Mouse (Mus musculus) spleen, adult 12 weeks (tissue): ENCODE measurements around the gene Spata45.

ENCODE experiments used
- DNase-seq: peaks from one replicate; pipeline ENCODE4 v3.0.0; 2022; ENCODE audit warnings: low spot score

Spata45 gene

DNA sequence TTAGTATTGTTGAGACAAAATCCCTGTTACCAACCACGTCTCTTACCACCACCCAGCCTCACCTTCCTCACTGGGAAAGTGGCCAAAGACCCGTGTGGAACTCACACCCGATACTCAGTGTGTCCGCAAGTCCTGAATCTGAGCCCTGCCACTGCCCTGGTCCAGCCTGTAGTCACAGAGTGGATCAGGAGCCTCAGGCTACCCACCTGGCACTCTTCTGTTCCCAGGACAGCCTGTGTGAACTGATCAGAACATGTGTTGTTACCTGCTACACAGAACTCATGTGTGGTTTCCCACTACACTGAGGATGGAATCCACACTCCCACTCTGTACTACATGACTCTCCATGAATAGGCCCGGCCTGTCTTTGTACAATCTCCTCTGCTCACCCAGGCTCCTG is 5.7 kb downstream of the Spata45 start:
- DNase-seq: no peak

DNA sequence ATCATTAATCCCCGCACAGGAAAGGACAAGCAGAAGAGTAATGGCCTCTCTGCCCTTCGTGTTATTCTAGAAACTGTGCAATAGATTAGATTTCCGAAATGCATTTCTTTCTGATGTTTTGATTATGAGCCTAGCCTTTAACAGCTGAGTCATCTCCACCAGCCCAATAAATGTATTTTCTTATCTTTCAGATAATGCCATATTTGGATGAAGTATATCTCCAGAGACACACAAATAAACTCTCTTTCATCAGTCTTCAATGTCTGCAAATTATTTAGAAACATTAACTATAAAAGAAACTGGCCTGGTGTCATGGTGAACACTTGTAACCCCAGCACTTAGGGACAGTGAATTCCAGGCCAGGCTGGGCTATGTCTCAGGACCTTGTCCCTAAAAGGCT is 6.2 kb downstream of the Spata45 start:
- no peak for DNase-seq

DNA sequence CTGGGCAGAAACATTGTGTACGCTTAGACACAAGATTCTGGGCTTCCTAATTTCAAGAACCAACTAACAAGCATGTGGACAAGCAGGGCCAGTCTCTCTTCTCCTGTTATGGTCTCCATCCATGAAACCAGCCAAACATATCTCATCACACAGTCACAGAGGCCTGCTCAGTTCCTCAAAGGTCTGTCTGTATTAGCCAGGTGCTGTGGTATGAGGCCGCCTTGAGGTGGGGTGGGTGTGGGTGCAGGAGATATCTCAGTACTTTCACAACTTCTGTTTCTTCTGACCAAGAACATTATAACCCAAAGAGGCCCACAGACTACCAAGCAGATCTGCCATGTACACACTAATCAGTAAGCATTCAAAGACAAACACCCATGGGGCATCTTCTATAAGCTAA is 8.8 kb downstream of the Spata45 start:
- DNase-seq: no peak

DNA sequence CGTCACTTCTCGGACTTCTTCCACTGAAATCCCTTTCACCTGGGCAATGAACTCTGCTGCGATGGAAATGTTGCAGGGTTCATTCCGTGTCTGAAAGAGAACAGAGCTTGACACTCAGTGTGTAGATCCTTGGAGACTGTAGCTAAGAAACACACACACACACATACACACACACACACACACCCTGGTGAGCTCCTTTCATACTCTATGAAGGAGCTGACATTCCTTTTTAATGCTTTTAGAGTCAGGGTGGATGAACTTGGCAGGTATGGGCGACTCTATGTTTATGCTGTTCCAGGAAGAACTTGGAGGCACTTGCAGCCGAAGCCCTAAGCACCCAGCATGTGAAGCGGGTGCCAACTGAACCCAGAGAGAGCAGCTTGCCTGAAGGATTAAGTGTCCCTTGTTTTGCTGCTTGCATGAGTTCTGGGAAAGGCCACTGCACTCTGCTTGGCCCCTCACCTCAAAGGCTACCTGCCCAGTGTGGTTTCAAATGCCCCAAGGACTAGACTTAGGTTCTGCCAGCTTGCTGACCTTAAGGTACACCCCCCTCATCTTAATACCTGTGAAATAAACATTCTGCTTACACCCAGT is 9.9 kb downstream of the Spata45 start:
- no peak for DNase-seq

DNA sequence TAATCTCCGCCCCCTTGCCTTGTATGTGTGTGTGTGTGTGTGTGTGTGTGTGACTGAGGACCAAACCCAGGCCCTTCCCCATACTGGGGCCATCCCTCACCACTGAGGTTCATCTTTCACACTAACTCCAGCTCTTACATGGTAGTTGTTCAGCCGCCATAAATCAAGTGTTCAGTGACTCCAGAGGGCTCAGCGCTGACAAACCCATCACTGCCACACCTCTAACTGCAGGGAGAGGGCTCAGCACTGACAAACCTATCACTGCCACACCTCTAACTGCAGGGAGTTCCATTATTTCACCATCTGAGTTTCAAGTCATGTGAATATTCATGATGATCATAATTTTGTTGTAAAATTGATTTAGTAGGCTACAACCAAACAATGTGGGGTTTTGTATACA is 17.1 kb downstream of the Spata45 start:
- no peak for DNase-seq

DNA sequence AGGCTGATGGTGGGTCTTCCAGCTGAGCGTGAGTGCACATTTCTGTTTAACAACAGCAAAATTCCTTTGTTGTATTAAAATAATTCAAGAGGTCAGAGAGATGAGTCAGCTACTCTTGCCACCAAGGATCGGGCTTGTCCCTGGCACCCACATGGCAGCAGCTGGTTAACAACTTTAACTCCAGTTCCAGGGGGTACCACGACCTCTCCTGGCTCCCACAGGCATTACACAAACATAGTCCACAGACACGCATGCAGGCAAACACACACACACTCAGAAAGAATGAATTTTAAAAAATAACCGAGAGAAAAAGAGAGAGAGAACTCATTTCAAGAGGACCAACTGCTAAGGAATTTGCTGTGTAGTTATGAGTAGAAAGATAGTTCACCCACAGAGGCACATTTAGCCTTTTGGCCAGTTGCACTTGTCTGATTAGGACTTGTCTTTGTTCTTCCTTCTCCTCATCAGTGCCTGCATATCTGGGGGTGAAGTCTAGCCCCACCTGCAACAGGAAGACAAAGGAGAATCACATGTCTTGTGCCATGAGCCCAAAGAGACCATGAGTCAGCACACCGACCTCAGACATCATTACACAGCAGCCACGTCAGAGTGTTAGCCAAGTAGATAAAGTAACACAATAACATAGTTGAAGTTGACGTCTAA is 18.6 kb downstream of the Spata45 start:
- DNase-seq: no peak

DNA sequence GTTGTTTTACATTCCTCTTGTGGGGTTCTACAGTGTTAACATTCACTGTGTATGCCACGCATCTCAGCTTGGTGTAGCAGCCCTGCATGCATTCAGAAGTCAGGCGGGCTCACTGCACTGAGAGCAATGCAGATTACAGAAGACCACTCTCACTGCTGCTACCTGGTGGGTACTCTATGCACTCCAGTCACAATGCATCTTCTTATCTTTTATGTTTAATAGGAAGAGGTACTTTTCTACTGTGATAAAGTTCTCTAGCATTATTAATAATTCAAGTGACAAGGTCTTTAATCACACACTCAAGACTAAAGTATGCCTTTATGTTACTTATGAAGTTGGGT is 19.1 kb downstream of the Spata45 start:
- no peak for DNase-seq

DNA sequence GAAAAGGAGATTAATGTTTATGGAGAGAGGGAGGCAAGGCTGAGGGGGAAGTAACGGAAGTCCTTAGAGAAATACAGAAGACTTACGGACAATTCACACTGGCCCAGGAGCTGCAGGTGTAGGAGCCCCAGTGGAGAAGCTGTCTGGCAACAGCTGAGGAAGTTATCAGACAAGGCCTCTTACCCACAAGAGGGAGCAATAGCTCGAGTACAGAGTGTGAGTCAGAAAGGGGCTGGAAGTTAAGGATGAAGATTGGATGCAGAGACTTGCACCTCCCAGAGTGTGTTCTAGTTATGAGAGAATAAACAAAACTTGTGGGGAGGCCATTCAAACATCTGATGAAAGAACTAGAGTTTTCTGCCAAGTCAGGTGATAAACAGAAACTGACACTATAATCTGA is 21.0 kb downstream of the Spata45 start:
- DNase-seq: no peak

DNA sequence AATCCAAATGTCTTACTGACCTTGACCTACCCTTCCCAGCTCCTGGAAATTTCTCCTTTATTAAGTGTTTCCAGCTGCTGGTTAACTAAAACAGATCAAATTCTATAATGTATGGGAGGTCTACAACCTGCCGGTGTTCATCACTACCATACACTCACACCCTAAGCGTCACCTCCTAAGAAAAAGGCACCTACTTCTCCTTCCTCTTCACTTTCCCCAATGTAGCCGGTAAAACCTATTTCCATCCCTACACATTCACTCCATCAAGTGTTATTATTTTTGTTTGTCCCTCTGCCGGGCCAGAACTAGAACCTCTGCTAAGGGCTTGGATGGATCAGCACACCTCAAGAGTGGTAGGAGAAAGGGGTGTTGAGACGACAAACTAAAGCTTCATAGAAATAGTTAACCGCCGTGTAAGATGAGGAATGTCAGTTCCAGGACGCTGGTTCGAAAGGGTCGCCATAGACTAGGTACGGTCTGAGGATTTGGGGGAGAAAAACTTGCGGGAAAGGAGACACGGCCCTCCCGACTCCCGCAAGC is 25.9 kb downstream of the Spata45 start:
- DNase-seq: no peak

DNA sequence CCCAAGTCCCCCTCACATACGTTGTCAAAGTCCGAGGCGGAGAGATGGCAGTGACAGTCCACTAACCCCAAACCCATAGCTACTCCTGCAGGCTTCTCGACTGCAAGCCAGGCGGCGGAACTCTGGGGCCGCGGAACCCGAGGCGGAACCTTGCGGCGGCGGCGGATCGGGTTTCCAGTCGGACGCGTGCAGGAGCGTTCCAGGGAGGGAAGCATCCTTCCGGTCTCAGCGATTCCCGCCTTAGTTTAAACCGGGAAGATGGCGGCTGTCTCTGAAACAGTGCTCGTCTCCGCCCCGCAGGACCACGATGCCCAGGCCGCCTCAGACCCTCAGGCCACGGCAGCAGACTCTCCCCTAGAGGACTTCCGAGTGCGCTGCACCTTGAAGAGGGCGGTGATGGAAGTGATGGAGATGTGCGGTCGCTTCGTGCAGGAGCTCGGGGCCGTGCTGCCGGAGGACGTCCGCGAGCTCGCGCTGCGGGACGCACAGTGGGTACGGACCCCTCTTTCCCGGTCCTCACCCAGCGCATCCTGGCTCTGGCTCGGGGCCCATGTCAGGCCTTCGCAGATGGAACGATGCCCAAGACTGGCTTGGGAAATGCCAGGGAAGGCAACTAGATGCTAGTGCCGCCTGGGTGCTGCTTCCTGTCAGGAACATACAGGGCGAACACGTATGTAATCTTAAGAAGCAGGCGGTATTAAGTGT is 26.5 kb downstream of the Spata45 start, which contains the start of the genes Tatdn3 and Nsl1:
TSS of gene Tatdn3 (minus strand) at position 152 of the 705 bp plus-strand sequence.
TSS of gene Nsl1 (plus strand) at position 232 of the 705 bp plus-strand sequence.
- peak; percentile 86 for DNase-seq

DNA sequence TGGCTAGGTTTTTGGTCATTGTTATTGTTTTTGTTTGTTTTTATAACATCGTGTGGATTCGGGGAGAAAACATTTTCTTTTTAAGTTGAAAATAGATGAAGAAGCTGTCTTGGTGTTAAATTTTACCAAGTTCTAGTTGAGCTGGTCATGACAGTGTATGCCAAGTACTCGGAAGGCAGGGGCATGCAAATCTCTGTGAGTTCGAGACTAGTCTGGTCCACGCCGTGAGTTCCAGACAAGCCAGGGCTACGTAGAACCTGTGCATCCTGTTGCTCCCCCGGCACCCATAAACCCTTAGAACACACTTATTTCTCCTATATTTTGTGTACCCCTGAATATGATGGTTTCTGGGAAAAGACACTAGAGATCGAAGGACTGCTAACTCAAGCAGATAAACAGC is 27.3 kb downstream of the Spata45 start:
- no peak for DNase-seq

DNA sequence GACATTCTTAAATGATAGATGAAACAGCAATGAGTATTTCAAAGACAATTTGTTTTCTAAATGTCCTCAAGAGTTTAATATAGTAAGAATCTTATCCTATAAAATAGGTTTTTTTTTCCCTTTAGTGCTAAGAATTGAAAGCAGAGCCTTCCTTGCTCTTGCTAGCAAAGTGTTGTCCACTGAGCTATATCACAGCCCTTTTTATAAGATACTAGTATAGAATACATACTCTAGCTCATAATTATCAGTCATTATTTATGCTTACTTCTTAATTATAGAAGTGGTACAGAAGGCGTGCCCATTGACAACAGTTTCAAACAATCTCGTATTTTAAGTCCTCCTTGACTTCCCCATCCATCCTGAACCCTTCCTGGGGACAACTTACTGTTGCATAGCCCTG is 28.1 kb downstream of the Spata45 start:
- DNase-seq: no peak

DNA sequence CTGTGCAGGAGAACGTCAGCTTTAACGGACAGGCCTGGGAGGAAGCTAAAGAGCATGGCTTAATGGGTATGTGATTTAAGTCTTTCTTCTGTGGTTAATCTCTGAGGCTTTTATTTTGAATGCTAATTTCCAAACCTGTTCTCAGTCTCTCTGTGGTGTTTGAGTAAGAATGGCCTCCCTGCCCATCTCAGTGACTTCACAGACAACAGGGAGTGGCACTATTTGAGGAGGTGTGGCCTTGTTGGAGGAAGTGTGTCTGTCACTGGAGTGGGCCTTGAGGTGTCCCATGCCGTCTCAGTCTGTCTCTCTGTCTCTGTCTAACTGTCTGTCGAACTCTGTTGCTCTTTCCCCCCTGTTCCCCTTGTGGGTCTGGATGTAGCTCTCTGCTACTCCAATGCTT is 28.7 kb downstream of the Spata45 start:
- DNase-seq: no peak

DNA sequence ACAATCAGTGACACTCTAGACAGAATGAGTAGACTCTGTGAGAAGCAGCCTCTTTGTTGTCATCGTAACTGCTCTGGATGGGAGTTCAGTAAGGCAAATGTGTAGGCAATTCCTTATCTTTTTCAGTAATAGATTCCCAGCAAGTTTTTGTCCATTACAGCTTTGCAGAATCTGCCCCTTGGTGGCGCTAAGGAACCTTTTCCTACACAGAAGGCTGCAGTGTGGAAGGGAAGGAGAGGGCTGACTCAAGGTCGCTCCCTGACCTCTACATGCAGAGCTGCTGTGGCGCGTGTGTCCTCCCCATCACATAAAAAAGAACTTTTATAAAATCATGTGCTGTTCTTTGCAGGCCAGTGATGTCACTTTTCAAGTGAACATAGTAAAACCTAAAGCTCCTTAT is 31.9 kb downstream of the Spata45 start:
- DNase-seq: no peak

DNA sequence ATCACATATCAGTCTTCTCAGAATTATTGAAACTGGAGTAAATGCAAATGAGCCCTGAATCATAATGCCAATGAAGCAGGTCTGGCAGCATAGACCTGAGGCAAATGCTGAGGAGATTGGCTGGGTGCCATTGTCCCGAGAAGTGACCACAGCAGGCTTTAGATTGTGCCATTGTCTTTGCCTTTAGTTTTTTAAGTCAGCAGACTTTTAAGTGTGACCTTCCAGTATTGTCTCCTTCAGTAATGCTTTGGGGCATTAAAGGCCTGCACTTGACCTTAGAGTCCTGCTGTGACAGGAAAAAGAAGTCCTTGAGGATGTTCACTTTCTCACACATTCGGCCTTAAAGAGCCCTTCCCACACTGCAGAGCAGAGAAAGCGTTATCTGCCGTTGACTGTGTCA is 33.8 kb downstream of the Spata45 start:
- no peak for DNase-seq

DNA sequence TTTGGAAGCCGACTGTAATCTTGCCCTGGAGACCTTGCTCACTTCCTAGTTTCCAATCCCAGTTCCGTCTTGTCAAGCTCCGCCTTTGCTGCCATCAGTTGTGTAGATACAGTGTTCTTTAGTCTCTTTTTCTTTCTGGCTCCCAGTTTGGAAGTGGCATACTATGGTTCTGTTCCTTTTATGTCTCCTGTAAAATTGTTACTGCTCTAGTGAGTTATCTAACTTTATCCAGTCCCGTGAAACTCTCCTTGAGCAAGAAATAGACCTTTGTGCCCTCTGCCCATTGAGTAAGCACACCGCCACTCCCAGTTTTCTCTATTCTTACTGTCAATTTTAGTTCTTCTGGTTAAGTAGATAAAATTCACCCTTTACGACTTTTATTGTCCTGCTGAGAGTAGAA is 35.2 kb downstream of the Spata45 start:
- DNase-seq: no peak

DNA sequence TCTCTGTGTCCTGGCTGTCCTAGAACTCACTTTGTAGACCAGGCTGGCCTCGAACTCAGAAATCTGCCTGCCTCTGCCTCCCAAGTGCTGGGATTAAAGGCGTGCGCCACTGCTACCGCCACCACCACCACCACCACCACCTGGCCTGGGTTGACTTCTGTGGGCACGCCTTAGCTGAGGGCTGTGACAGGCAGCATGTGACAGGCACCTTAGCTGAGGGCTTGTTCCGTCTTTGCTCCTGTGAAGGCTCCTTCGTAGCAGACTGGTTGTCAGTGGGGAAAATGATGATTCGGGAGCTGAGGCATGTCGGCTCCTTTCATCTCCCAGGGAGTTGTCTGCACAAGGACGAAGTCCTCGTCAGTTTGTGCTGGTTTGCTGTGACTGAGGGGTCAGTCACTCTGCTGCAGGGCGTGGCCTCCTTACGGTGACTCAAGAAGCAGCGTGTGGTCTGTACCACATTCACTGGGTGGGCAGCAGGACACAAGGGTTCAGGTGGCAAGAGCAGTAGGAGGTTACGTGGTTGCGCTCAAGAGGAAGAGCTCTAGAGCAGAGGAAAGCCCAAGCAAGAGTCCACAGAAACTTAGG is 36.0 kb downstream of the Spata45 start:
- DNase-seq: no peak

DNA sequence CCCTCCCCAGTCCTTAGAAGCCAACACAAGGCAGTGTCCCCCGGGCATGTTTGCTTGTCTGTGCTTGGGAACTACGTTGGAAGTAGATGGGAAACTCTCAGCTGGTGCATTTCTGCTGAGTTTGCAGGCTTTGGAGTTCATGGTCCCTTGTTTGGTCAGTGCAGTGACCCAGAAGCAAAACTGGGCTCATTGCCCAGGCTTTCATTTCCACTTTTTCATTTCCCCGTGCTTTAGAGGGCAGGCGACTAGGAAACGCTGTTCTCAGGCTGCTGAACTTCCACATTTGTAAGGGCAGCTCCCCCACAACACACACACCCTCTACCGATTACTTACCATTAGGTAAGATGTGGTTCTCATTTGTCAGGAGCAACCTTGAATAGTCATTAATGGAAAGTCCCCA is 36.6 kb downstream of the Spata45 start:
- no peak for DNase-seq

DNA sequence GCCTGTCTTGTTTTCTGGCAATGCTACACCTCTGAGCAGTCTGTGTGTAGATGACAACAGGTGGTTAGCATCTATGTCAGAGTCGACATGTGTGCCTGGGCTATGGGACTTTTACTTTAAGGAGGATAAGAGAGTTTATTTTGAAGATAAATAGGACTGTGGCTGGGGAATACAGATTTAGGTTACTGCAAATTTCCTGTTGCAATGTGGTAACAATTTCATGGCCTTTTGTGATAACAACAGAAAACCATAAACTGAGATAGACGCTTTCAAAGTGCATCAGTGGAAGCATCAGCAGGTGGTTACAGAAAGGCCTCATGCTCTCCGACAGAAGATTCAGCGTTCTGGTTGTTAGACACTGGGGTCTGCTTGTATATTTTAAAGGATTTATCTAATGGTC is 37.0 kb downstream of the Spata45 start:
- DNase-seq: no peak

DNA sequence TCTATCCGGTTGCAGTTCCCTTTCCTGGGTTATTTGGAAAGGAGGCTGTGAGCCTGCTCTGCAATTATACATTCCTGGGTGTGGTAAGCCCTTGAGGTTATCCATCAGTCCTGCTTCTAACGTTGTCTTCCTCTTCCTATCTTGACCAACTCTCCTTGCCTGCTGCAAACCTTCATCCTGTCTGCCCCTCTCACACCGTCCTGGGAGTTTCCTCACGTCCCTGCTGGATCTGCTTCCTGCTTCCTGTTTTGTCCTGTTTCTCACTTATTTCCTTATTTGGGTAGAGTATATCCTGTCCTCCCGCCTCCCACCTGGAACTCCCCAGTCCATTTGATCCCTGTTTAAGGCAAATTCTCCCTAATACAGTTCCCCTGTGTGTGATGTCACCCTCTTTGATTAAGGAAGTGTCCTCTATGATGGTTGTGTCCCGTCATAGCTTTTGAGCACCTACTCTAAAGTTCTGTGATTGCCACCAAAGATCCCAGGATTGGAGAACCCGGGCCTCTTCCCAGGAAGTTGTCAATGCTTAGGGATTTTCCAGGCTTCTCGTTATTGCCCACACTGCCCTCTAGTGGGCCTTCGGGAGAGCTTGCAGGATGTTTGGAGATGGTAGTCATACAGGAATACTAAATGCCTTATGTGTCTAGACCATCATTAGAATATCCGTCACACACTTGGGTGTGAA is 38.9 kb downstream of the Spata45 start:
- DNase-seq: no peak

DNA sequence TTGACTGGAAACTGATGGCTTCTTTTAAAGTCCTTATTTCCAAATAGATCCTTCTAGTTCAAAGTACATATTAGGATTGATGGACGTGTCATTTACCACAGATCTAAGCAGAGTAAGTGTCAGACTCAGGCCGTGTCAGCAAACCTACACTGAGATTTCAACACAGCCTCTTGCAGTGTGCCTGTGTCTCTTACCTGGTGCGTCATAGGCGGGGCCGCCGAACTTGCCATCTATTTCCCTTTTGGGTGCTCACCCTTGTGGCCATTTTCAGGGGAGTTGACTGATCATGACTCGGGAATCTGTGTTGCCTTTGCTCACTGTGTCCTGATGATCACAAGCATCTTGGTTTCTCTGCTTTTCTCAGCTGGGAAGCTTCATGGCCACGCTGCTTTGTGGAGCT is 46.8 kb downstream of the Spata45 start:
- no peak for DNase-seq

DNA sequence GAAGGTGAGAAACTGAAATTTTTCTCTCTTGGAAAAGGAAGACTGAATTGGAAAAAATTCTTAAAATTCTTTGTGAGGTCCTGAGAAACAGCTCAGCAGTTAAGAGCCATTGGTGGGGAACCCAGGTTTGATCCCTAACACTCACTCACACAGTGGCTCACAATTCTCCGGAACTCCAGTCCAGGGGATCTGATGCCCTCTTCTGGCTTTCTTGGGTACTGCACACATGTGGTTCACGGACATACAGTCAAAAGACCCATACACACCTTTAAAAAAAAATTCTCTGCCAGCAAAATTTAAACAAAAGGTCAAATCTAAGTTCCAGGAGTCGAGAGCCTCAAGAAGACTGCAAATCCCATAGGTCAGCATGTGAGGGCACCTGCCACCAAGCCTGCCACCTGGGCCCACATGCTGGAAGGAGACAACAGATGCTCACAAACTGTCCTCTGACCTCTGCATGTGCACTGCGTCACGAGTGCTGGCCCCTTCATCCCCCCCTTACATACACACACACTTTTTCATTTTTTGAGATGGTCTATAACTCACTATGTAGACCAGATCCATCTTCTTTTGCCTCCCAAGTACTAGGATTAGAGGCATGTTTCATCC is 48.6 kb downstream of the Spata45 start:
- peak; percentile 49 for DNase-seq
